Mouse (Mus musculus) kidney, adult 2 months (tissue): ENCODE data around the gene Zfp202.

Experiments used
- CTCF ChIP-seq: fragments of 200-500 bp; conservative IDR thresholded peaks from 2 replicates; pipeline ENCODE4 v1.5.1; 2011; ENCODE audit warnings: low read depth, mild to moderate bottlenecking, control low read depth, low read length, moderate library complexity, mixed read lengths; ENCODE audit not compliant: insufficient read depth, insufficient read length
- POLR2A ChIP-seq: fragments of 200-500 bp; IDR thresholded peaks from one replicate; pipeline ENCODE4 v1.6.1; 2011; ENCODE audit warnings: low read depth, low read length, control low read depth

DNA sequence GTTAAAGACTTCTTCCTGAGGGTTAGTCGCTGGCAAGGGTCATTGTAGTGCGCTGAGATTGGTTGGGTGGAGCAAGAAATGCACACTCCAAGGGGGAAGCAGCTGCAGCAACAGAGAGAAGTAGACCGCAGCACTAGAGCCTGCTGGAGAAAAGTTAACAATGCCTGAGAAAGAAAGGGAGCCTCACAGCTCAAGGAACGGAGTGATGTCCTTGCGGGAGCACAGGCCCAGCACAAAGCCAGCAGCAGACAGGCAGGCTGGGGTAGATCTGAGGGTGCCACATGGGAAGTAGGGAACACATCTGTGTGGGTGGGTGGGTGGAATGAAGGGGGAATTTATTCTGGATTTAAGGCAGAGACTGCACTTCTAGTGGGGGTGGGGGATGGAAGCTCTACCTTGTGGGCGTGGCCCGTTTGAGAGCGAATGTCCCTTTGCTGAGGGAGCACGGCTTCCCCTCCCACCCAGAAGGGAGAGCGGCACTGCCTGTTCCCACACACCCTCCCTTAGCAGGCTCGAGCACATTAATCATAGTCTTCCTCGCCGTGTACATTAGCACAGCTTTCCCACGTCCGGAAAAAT is 49.2 kb downstream of the Zfp202 start:
- TF ChIP-seq CTCF (no peak), POLR2A (no peak)
